Mouse (Mus musculus): ENCODE measurements around the gene Itpr2. TPM values are rescaled to one million over a fixed set of nuclear protein-coding genes. Genes with fewer than 3 reads are reported as not detected.

The Itpr2 gene
- polyA plus RNA-seq, 1 experiment, result 10.9 TPM

- TF ChIP-seq POLR2A (IDR thresholded peaks at IDR 0.05; ENCODE audit: borderline replicate concordance, low read depth, low read length), result no peak
- no peak for TF ChIP-seq CTCF (IDR thresholded peaks at IDR 0.05; ENCODE audit: low read depth, low read length)
- H3K4me3 ChIP-seq (ENCODE audit: insufficient read depth, low read length), result peak overlapping the region; percentile 14; the same call in 1 of the 2 replicates
- peak overlapping the region; percentile 57 for H3K27ac ChIP-seq (ENCODE audit: insufficient read depth, low read depth, low read length)
- H3K4me1 ChIP-seq (ENCODE audit: control insufficient read depth, insufficient read depth, low read length), result peaks cover 13% of the 10 kb centered on the region
These were observed 271.6 kb downstream of the Itpr2 start for GRCm38 (mm10) chr6:146230373-146230788.

GRCm38 (mm10) chr6:146229967-146230366, 272.1 kb downstream of the Itpr2 start:
- no peak for TF ChIP-seq POLR2A (IDR thresholded peaks at IDR 0.05; ENCODE audit: borderline replicate concordance, low read depth, low read length)
- TF ChIP-seq CTCF (IDR thresholded peaks at IDR 0.05; ENCODE audit: low read depth, low read length), result no peak
- Histone ChIP-seq H3K4me3 (ENCODE audit: insufficient read depth, low read length) (no peak overlapping the region), H3K4me1 (ENCODE audit: control insufficient read depth, insufficient read depth, low read length) (peaks cover 12% of the 10 kb centered on the region), H3K27ac (ENCODE audit: insufficient read depth, low read depth, low read length) (peak overlapping the region; percentile 57)

- TF ChIP-seq POLR2A (IDR thresholded peaks at IDR 0.05; ENCODE audit: borderline replicate concordance, low read depth, low read length), result no peak
- no peak for TF ChIP-seq CTCF (IDR thresholded peaks at IDR 0.05; ENCODE audit: low read depth, low read length)
- H3K27ac ChIP-seq (ENCODE audit: insufficient read depth, low read depth, low read length), result no peak overlapping the region
- H3K4me1 ChIP-seq (ENCODE audit: control insufficient read depth, insufficient read depth, low read length), result peaks cover 12% of the 10 kb centered on the region
- H3K4me3 ChIP-seq (ENCODE audit: insufficient read depth, low read length), result no peak overlapping the region
These were observed 272.5 kb downstream of the Itpr2 start for GRCm38 (mm10) chr6:146229519-146229918.

GRCm38 (mm10) chr6:146228048-146228447, 274.0 kb downstream of the Itpr2 start:
- no peak for TF ChIP-seq POLR2A (IDR thresholded peaks at IDR 0.05; ENCODE audit: borderline replicate concordance, low read depth, low read length)
- TF ChIP-seq CTCF (IDR thresholded peaks at IDR 0.05; ENCODE audit: low read depth, low read length), result no peak
- no peak overlapping the region for H3K4me3 ChIP-seq (ENCODE audit: insufficient read depth, low read length)
- no peak overlapping the region for H3K27ac ChIP-seq (ENCODE audit: insufficient read depth, low read depth, low read length)
- H3K4me1 ChIP-seq (ENCODE audit: control insufficient read depth, insufficient read depth, low read length), result peaks cover 13% of the 10 kb centered on the region

- Histone ChIP-seq H3K27ac (ENCODE audit: insufficient read depth, low read depth, low read length) (peak overlapping the region; percentile 96), H3K4me3 (ENCODE audit: insufficient read depth, low read length) (no peak overlapping the region), H3K4me1 (ENCODE audit: control insufficient read depth, insufficient read depth, low read length) (peaks cover 26% of the 10 kb centered on the region)
- no peak for TF ChIP-seq POLR2A (IDR thresholded peaks at IDR 0.05; ENCODE audit: borderline replicate concordance, low read depth, low read length)
- TF ChIP-seq CTCF (IDR thresholded peaks at IDR 0.05; ENCODE audit: low read depth, low read length), result no peak
These were observed 279.5 kb downstream of the Itpr2 start for GRCm38 (mm10) chr6:146222403-146223063.

GRCm38 (mm10) chr6:146221371-146222336, 280.4 kb downstream of the Itpr2 start:
- H3K4me1 ChIP-seq (ENCODE audit: control insufficient read depth, insufficient read depth, low read length), result peaks cover 26% of the 10 kb centered on the region
- peak overlapping the region; percentile 35 for H3K4me3 ChIP-seq (ENCODE audit: insufficient read depth, low read length)
- H3K27ac ChIP-seq (ENCODE audit: insufficient read depth, low read depth, low read length), result peak overlapping the region; percentile 96
- TF ChIP-seq CTCF (IDR thresholded peaks at IDR 0.05; ENCODE audit: low read depth, low read length) (no peak), POLR2A (IDR thresholded peaks at IDR 0.05; ENCODE audit: borderline replicate concordance, low read depth, low read length) (peak; percentile 26; the same call in 1 of the 2 replicates)

- no peak overlapping the region for H3K4me3 ChIP-seq (ENCODE audit: insufficient read depth, low read length)
- H3K27ac ChIP-seq (ENCODE audit: insufficient read depth, low read depth, low read length), result no peak overlapping the region
- no peak for TF ChIP-seq CTCF (IDR thresholded peaks at IDR 0.05; ENCODE audit: low read depth, low read length)
- peaks cover 29% of the 10 kb centered on the region for H3K4me1 ChIP-seq (ENCODE audit: control insufficient read depth, insufficient read depth, low read length)
These were observed 282.0 kb downstream of the Itpr2 start for GRCm38 (mm10) chr6:146220071-146220470.

GRCm38 (mm10) chr6:146219534-146219933, 282.5 kb downstream of the Itpr2 start:
- Histone ChIP-seq H3K27ac (ENCODE audit: insufficient read depth, low read depth, low read length) (no peak overlapping the region), H3K4me1 (ENCODE audit: control insufficient read depth, insufficient read depth, low read length) (peaks cover 29% of the 10 kb centered on the region), H3K4me3 (ENCODE audit: insufficient read depth, low read length) (no peak overlapping the region)
- no peak for TF ChIP-seq POLR2A (IDR thresholded peaks at IDR 0.05; ENCODE audit: borderline replicate concordance, low read depth, low read length)
- TF ChIP-seq CTCF (IDR thresholded peaks at IDR 0.05; ENCODE audit: low read depth, low read length), result no peak

- TF ChIP-seq CTCF (IDR thresholded peaks at IDR 0.05; ENCODE audit: low read depth, low read length), result no peak
- TF ChIP-seq POLR2A (IDR thresholded peaks at IDR 0.05; ENCODE audit: borderline replicate concordance, low read depth, low read length), result no peak
- Histone ChIP-seq H3K27ac (ENCODE audit: insufficient read depth, low read depth, low read length) (no peak overlapping the region), H3K4me3 (ENCODE audit: insufficient read depth, low read length) (no peak overlapping the region), H3K4me1 (ENCODE audit: control insufficient read depth, insufficient read depth, low read length) (peaks cover 26% of the 10 kb centered on the region)
These were observed 286.7 kb downstream of the Itpr2 start for GRCm38 (mm10) chr6:146215302-146215701.

- Histone ChIP-seq H3K4me1 (ENCODE audit: control insufficient read depth, insufficient read depth, low read length) (peaks cover 48% of the 10 kb centered on the region), H3K4me3 (ENCODE audit: insufficient read depth, low read length) (no peak overlapping the region), H3K27ac (ENCODE audit: insufficient read depth, low read depth, low read length) (no peak overlapping the region)
- TF ChIP-seq POLR2A (IDR thresholded peaks at IDR 0.05; ENCODE audit: borderline replicate concordance, low read depth, low read length) (no peak), CTCF (IDR thresholded peaks at IDR 0.05; ENCODE audit: low read depth, low read length) (no peak)
These were observed 289.7 kb downstream of the Itpr2 start for GRCm38 (mm10) chr6:146212339-146212738.
